Mouse (Mus musculus) heart, embryonic 10.5 days (tissue): ENCODE data around the gene Acat2. TPM values are rescaled to one million over a fixed set of nuclear protein-coding genes. Genes with fewer than 3 reads are reported as not detected.
"Not testable (repeated sequence)": the region's sequence is repeated elsewhere in the genome, so short reads cannot be mapped to it uniquely, and the experiment has no call there.

Experiments
- DNase-seq: peaks from one replicate; pipeline ENCODE4 v3.0.0-alpha.2; 2017; ENCODE audit warnings: low spot score
- H3K27ac ChIP-seq: fragments of 300-500 bp; sonication (generic); 2 replicates; pipeline ENCODE4 v1.5.1; 2016; ENCODE audit warnings: mild to moderate bottlenecking
- H3K27me3 ChIP-seq: fragments of 300-500 bp; sonication (generic); 2 replicates; pipeline ENCODE4 v1.6.1; 2016; ENCODE audit warnings: mild to moderate bottlenecking; ENCODE audit not compliant: poor library complexity, insufficient read depth, severe bottlenecking
- H3K36me3 ChIP-seq: fragments of 300-500 bp; sonication (generic); 2 replicates; pipeline ENCODE4 v1.6.1; 2016; ENCODE audit warnings: mild to moderate bottlenecking, moderate library complexity
- H3K4me1 ChIP-seq: fragments of 300-500 bp; sonication (generic); 2 replicates; pipeline ENCODE4 v1.6.1; 2016; ENCODE audit warnings: mild to moderate bottlenecking
- H3K4me3 ChIP-seq: fragments of 300-500 bp; sonication (generic); 2 replicates; pipeline ENCODE4 v1.5.1; 2016; ENCODE audit warnings: mild to moderate bottlenecking, moderate library complexity
- H3K9me3 ChIP-seq: fragments of 300-500 bp; sonication (generic); 2 replicates; pipeline ENCODE4 v1.6.1; 2016; ENCODE audit warnings: mild to moderate bottlenecking, moderate library complexity
- WGBS: fragments of 180-500 bp; shearing (Covaris S2); methylation state at CpG from one replicate; pipeline ENCODE4 v1.1.7; 2016; 5-methylcytosine and 5-hydroxymethylcytosine counted together
- polyA plus RNA-seq: library from polyadenylated mRNA; unstranded; fragments of >200 nt; fragmentation: Nextera tagmentation; extraction: Ambion mirVana; gene quantifications from 2 replicates; pipeline ENCODE4 v1.2.1, GENCODE M21; 2016

The Acat2 gene
- 95.8 and 146 TPM in 2 replicates for polyA plus RNA-seq

- Histone ChIP-seq H3K27me3 (no peaks in the 10 kb centered on the region), H3K27ac (peak within 1 kb of the TSS; percentile 90), H3K4me3 (peak within 1 kb of the TSS; percentile 77), H3K36me3 (peaks cover 16% of the 10 kb centered on the region), H3K4me1 (peaks cover 8% of the 10 kb centered on the region), H3K9me3 (no peaks in the 10 kb centered on the region)
- WGBS, result under 1% methylated on average over 42 of the region's 42 CpGs
- peak; percentile 97 for DNase-seq
These were observed at the start of gene Acat2 for GRCm38 (mm10) chr17:12960331-12960873. TSS of gene Acat2 (minus strand) at chr17:12960747.

DNA sequence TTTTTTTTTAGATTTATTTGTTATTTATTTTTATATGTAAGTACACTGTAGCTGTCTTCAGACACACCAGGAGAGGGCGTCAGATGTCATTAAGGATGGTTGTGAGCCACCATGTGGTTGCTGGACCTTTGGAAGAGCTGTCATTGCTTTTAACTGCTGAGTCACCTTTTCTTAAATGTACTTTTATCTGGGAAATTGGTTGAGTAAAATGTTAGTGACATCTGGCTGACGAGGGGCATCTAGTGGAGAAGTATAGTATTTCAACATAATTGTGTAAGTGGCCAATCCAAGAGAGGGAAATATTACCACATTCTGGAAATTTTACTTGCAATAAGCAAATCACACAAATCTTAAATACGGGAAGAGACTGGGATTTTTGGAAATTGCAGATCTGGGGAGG lies 49.3 kb upstream of the Acat2 start:
- 50% methylated on average over 3 of the region's 3 CpGs for WGBS
- Histone ChIP-seq H3K9me3 (no peaks in the 10 kb centered on the region), H3K4me3 (no peak overlapping the region), H3K36me3 (peaks cover 42% of the 10 kb centered on the region), H3K27me3 (no peaks in the 10 kb centered on the region), H3K27ac (no peak overlapping the region), H3K4me1 (peaks cover 14% of the 10 kb centered on the region)
- DNase-seq, result no peak

GRCm38 (mm10) chr17:13008528-13008927 lies 48.0 kb upstream of the Acat2 start:
- no peak for DNase-seq

GRCm38 (mm10) chr17:13007730-13008425 lies 47.3 kb upstream of the Acat2 start:
- Histone ChIP-seq H3K4me1 (peaks cover 14% of the 10 kb centered on the region), H3K36me3 (peaks cover 22% of the 10 kb centered on the region), H3K27ac (peak overlapping the region; percentile 91), H3K9me3 (no peaks in the 10 kb centered on the region), H3K27me3 (no peaks in the 10 kb centered on the region), H3K4me3 (peak overlapping the region; percentile 91)
- under 1% methylated on average over 75 of the region's 76 CpGs for WGBS
- DNase-seq, result peak; percentile 99

More at GRCm38 (mm10) chr17:13008528-13008927, 48.0 kb upstream of the Acat2 start:
- WGBS, result 2% methylated on average over 10 of the region's 10 CpGs
- Histone ChIP-seq H3K27me3 (no peaks in the 10 kb centered on the region), H3K9me3 (no peaks in the 10 kb centered on the region), H3K4me3 (peak overlapping the region; percentile 91), H3K27ac (peak overlapping the region; percentile 91), H3K4me1 (peaks cover 14% of the 10 kb centered on the region), H3K36me3 (peaks cover 29% of the 10 kb centered on the region)

- no peak for DNase-seq
- H3K36me3 ChIP-seq, result peaks cover 13% of the 10 kb centered on the region
- peak overlapping the region; percentile 91 for H3K27ac ChIP-seq
- H3K4me1 ChIP-seq, result peaks cover 14% of the 10 kb centered on the region
- WGBS, result 53% methylated on average over 5 of the region's 5 CpGs
- peak overlapping the region; percentile 91 for H3K4me3 ChIP-seq
- H3K27me3 ChIP-seq, result no peaks in the 10 kb centered on the region
- no peaks in the 10 kb centered on the region for H3K9me3 ChIP-seq
These were observed 46.4 kb upstream of the Acat2 start for GRCm38 (mm10) chr17:13006984-13007383.

DNA sequence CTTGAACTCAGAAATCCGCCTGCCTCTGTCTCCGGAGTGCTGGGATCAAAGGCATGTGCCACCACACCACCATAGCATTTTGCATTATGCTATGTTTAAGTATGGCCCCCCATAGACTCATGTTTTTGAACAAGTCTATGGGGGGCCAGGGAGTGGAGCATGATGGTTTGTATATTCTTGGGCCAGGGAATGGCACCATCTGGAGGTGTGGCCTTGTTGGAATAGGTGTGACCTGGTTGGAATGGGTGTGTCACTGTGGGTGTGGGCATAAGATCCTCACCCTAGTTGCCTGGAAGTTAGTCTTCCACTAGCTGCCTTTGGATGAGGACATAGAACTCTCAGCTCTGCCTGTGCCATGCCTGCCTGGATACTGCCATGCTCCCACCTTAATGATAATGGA lies 46.0 kb upstream of the Acat2 start, which contains the start of gene Sod2:
Gene Sod2 (plus strand): TSS at position 301 of the 400 bp plus-strand sequence.
- Histone ChIP-seq H3K4me1 (peaks cover 14% of the 10 kb centered on the region), H3K27ac (peak within 1 kb of the TSS; percentile 91), H3K4me3 (peak within 1 kb of the TSS; percentile 91), H3K36me3 (peaks cover 10% of the 10 kb centered on the region)
- WGBS, result 91% methylated on average over 2 of the region's 2 CpGs
- DNase-seq, H3K27me3 ChIP-seq, H3K9me3 ChIP-seq: not testable (repeated sequence)

GRCm38 (mm10) chr17:13004436-13004835 lies 43.9 kb upstream of the Acat2 start:
- H3K36me3 ChIP-seq, H3K4me3 ChIP-seq, H3K27ac ChIP-seq, DNase-seq, H3K27me3 ChIP-seq, H3K9me3 ChIP-seq: not testable (repeated sequence)
- peaks cover 14% of the 10 kb centered on the region for H3K4me1 ChIP-seq
- WGBS, result 76% methylated on average over 2 of the region's 2 CpGs

DNA sequence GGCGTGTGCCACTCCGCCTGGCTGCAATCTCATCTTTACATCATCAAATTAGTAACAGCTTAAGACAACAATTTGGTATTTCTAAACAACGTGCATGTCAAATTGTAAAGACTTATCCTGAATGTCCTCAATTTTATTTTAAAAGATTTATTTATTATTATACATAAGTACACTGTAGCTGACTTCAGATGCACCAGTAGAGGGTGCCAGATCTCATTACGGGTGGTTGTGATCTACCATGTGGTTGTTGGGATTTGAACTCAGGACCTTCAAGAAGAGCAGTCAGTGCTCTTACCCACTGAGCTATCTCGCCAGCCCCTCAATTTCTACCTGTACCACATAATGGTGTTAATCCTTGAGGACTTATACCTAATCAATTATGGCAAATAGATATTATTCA lies 41.7 kb upstream of the Acat2 start:
- H3K4me3 ChIP-seq, H3K27me3 ChIP-seq, H3K27ac ChIP-seq, DNase-seq, H3K4me1 ChIP-seq, H3K9me3 ChIP-seq, H3K36me3 ChIP-seq: not testable (repeated sequence)
- 84% methylated on average over 5 of the region's 5 CpGs for WGBS

DNA sequence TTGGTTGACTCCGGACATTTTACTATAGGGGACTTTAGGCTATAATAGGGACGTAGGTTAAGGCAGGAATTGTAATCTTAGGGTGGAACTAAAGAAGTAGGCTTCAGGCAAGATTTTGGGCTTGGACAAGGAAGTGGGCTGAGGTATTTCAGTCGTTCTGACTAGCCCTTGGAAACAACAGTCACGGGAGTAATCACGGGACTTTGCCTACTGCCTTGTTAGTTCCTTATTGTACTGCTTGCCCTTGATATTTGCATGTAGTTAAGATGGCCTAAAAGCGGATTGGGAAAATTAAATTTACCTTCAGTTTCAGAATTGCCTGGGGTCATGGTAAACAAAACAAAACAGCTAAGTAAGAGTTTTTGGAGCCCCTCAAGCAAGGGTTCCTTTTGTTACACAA lies 38.5 kb upstream of the Acat2 start:
- Histone ChIP-seq H3K9me3 (no peaks in the 10 kb centered on the region), H3K36me3 (no peaks in the 10 kb centered on the region), H3K27me3 (no peaks in the 10 kb centered on the region), H3K27ac (no peak overlapping the region), H3K4me3 (no peak overlapping the region), H3K4me1 (no peaks in the 10 kb centered on the region)
- 73% methylated on average over 6 of the region's 6 CpGs for WGBS
- DNase-seq, result no peak

DNA sequence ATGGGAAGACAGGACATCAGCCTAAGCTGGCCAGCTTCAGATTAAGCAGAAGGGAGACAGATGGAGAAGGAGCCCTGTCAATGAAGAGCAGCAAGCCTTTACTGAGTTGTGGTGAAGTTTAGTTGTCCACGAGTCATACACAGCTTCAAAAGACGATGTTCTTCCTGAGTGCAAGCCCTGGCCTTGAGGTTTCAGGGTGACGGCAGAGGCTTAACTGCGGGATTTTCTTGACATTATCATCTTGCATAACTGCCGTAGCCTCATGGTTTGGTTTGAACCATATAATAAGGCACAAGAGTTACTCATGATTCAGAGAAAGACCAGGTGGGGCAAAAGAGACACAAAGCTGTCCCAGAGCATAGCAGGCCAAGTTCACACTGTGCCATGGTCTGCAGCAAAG lies 37.3 kb upstream of the Acat2 start:
- WGBS, result 87% methylated on average over 5 of the region's 5 CpGs
- H3K27me3 ChIP-seq, result no peaks in the 10 kb centered on the region
- DNase-seq, result no peak
- H3K4me1 ChIP-seq, result no peaks in the 10 kb centered on the region
- no peak overlapping the region for H3K27ac ChIP-seq
- no peak overlapping the region for H3K4me3 ChIP-seq
- no peaks in the 10 kb centered on the region for H3K36me3 ChIP-seq
- H3K9me3 ChIP-seq, result no peaks in the 10 kb centered on the region

DNA sequence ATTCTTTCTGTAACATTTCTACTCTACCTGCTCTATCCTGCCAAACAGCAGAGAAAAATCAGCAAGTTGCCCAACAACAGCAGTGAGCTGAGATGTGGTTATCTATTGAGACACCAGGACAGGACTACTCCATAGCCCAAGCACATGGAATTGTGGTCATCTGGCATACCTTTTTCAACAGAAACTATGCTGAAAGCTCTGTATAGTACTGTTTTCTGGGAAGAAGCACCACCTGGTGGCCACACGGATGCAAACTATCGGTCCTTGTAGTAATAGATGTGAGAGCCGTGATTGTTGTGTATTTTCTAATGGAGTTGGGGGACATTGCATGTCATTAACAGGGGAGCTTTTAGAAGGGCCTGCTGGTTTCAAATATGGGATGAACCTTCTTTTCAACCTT lies 35.8 kb upstream of the Acat2 start:
- no peak overlapping the region for H3K27ac ChIP-seq
- DNase-seq, result no peak
- no peaks in the 10 kb centered on the region for H3K9me3 ChIP-seq
- no peak overlapping the region for H3K4me3 ChIP-seq
- no peaks in the 10 kb centered on the region for H3K27me3 ChIP-seq
- no peaks in the 10 kb centered on the region; the same call in 1 of the 2 replicates for H3K4me1 ChIP-seq
- H3K36me3 ChIP-seq, result no peaks in the 10 kb centered on the region
- 27% methylated on average over 3 of the region's 3 CpGs for WGBS

DNA sequence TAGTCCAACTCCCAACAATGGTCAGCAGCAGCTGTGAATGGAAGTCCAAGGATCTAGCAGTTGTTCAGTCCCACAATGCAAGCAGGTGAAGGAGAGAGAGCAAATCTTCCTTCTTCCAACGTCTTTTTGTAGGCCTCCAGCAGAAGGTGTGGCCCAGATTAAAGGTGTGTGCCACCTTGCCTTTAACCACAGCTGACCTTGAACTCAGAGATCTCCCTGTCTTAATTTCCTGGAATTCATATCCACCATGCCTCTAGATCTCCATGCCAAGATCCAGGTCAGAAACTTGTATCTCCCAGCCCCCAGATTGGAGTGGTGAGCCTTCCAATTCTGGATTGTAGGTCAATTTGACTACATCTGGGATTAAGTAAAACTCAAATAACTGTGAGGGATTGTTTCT lies 33.5 kb upstream of the Acat2 start, which contains the start of gene Wtap:
Gene Wtap (minus strand): TSS at position 101 of the 400 bp plus-strand sequence.
- H3K27me3 ChIP-seq, result no peaks in the 10 kb centered on the region
- H3K4me1 ChIP-seq, result peaks cover 3% of the 10 kb centered on the region
- H3K9me3 ChIP-seq, result no peaks in the 10 kb centered on the region
- DNase-seq, result no peak
- H3K27ac ChIP-seq, result peak within 1 kb of the TSS; percentile 100
- no peaks in the 10 kb centered on the region for H3K36me3 ChIP-seq
- 77% methylated on average over 1 of the region's 1 CpGs for WGBS
- H3K4me3 ChIP-seq, result peak within 1 kb of the TSS; percentile 98

- H3K36me3 ChIP-seq, result peaks cover 8% of the 10 kb centered on the region
- WGBS, result under 1% methylated on average over 51 of the region's 51 CpGs
- peak overlapping the region; percentile 98 for H3K4me3 ChIP-seq
- H3K27me3 ChIP-seq, result no peaks in the 10 kb centered on the region
- no peaks in the 10 kb centered on the region for H3K9me3 ChIP-seq
- peaks cover 3% of the 10 kb centered on the region for H3K4me1 ChIP-seq
- peak; percentile 97 for DNase-seq
- peak overlapping the region; percentile 100 for H3K27ac ChIP-seq
These were observed 32.0 kb upstream of the Acat2 start for GRCm38 (mm10) chr17:12992470-12992991.
